Mouse (Mus musculus) thymus, postnatal 0 days (tissue): ENCODE results near the gene Hoxa5. TPM values are rescaled to one million over a fixed set of nuclear protein-coding genes. Genes with fewer than 3 reads are reported as not detected.

ENCODE experiments used
- DNase-seq: peaks from one replicate; pipeline ENCODE4 v3.0.0-alpha.2; 2015; ENCODE audit warnings: low spot score
- polyA plus RNA-seq: library from polyadenylated mRNA; unstranded; fragments of >200 nt; fragmentation: Nextera tagmentation; extraction: Ambion mirVana; gene quantifications from 2 replicates; pipeline ENCODE4 v1.2.1, GENCODE M21; 2015

The Hoxa5 gene
- polyA plus RNA-seq, 1 experiment from 2014 or later: 0.21 TPM

- DNase-seq: no peak
Measured at GRCm38 (mm10) chr6:52164626-52165440, 39.6 kb downstream of the Hoxa5 start, which contains the start of gene Hoxa2. Gene Hoxa2 (minus strand): TSS chr6:52164831.

GRCm38 (mm10) chr6:52164051-52164625 lies 40.2 kb downstream of the Hoxa5 start:
- DNase-seq: no peak

GRCm38 (mm10) chr6:52163366-52164031 lies 40.9 kb downstream of the Hoxa5 start:
- no peak for DNase-seq

GRCm38 (mm10) chr6:52162611-52163365 lies 41.6 kb downstream of the Hoxa5 start:
- no peak for DNase-seq

GRCm38 (mm10) chr6:52162093-52162380 lies 42.4 kb downstream of the Hoxa5 start:
- DNase-seq: no peak

- DNase-seq: no peak
Measured at GRCm38 (mm10) chr6:52161336-52162092, 42.9 kb downstream of the Hoxa5 start.

GRCm38 (mm10) chr6:52160511-52161335 lies 43.7 kb downstream of the Hoxa5 start:
- DNase-seq: no peak

- DNase-seq: no peak
Measured at GRCm38 (mm10) chr6:52159979-52160378, 44.4 kb downstream of the Hoxa5 start.

GRCm38 (mm10) chr6:52159164-52159761 lies 45.1 kb downstream of the Hoxa5 start:
- no peak for DNase-seq

GRCm38 (mm10) chr6:52158276-52159051 lies 45.9 kb downstream of the Hoxa5 start, which contains the start of gene Hoxa1:
Gene Hoxa1 (minus strand): TSS chr6:52158317.
- DNase-seq: peak; percentile 53

GRCm38 (mm10) chr6:52157466-52158275 lies 46.7 kb downstream of the Hoxa5 start:
- DNase-seq: no peak

- DNase-seq: no peak
Measured at GRCm38 (mm10) chr6:52156551-52157200, 47.7 kb downstream of the Hoxa5 start.

- DNase-seq: no peak
Measured at GRCm38 (mm10) chr6:52155471-52155870, 48.9 kb downstream of the Hoxa5 start.

GRCm38 (mm10) chr6:52154044-52154443 lies 50.3 kb downstream of the Hoxa5 start:
- DNase-seq: no peak

GRCm38 (mm10) chr6:52153270-52153669 lies 51.1 kb downstream of the Hoxa5 start:
- no peak for DNase-seq

GRCm38 (mm10) chr6:52152226-52153193 lies 51.9 kb downstream of the Hoxa5 start:
- DNase-seq: no peak
